Mouse (Mus musculus): ENCODE results near the gene Hist1h2ag.
"Not testable (repeated sequence)": the region's sequence is repeated elsewhere in the genome, so short reads cannot be mapped to it uniquely, and the experiment has no call there.

Hist1h2ag gene

DNA sequence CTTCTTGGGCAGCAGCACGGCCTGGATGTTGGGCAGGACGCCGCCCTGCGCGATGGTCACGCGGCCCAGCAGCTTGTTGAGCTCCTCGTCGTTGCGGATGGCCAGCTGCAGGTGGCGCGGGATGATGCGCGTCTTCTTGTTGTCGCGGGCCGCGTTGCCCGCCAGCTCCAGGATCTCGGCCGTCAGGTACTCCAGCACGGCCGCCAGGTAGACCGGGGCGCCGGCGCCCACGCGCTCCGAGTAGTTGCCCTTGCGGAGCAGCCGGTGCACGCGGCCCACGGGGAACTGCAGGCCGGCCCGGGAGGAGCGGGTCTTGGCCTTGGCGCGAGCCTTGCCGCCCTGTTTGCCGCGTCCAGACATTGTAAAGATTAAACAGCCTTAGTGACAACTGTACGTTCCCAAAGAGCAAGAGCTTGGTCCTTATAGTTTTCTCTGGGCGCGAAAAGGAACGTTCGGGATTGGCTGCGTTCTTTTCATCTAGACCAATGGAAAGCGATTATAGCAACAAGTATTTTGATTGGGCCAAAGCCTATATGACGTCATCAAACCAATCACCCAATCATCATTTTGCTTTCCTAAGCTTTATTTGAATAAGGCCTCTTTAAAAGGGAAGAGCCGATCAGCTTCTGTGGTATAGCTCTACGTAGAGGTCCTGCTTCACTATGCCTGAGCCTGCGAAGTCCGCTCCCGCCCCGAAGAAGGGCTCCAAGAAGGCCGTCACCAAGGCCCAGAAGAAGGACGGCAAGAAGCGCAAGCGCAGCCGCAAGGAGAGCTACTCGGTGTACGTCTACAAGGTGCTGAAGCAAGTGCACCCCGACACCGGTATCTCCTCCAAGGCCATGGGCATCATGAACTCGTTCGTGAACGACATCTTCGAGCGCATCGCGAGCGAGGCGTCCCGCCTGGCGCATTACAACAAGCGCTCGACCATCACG, at the start of gene Hist1h2ag, which contains the start of gene Hist1h2bj:
Gene Hist1h2ag, minus strand, starts transcription at position 377 of the 935 bp plus-strand sequence.
Gene Hist1h2bj, plus strand, starts transcription at position 647 of the 935 bp plus-strand sequence.
- CTCF ChIA-PET: interaction anchor here (0.7 to 1.1 kb wide), 3 partner anchors 7 to 1390 kb away, joined by 3 read pairs; partner anchors contain the start of genes Hist1h2ah and Hist1h2bk

DNA sequence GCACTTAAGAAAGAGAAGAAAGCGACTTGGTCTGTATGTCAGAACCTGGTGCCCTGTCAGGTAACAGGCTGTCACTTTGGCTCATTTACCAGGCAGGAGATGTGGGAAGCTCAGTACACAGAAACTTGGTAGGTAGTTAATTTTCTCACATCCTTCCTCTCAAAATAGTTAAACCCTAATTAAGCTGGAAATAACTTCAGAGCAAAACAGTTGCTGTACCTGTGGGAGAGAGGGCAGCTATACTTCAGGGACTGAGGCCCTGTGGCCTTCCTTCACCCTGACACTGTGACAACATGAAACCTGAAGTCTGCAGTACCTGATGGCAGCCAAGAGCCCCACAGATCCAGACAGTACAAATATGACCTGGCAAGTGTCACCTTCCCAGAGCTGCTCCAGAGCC, 41.4 kb upstream of the Hist1h2ag start, which contains the start of gene Vmn1r188:
Gene Vmn1r188, plus strand, starts transcription at position 301 of the 400 bp plus-strand sequence.
- CTCF ChIA-PET: not testable (repeated sequence)

DNA sequence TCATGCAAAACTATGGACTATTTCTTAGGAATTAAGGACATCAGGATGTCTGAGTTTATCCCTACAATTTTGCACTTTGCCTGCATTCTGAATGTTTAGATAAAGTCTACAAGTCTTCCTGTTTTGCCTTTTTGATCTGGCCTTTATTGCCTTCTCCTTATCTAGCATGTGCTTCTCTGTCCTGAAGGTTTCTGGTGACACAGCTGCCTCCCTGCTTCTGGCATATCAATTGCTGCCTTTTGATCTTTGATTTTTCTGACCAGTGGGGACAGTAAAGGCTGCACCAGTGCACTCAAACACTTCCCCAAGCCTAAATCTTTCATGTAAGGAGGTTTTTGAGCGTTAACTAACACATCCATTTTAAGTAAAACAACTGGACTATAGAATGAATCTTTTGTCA, 20.7 kb upstream of the Hist1h2ag start:
- CTCF ChIA-PET: no interaction called here

DNA sequence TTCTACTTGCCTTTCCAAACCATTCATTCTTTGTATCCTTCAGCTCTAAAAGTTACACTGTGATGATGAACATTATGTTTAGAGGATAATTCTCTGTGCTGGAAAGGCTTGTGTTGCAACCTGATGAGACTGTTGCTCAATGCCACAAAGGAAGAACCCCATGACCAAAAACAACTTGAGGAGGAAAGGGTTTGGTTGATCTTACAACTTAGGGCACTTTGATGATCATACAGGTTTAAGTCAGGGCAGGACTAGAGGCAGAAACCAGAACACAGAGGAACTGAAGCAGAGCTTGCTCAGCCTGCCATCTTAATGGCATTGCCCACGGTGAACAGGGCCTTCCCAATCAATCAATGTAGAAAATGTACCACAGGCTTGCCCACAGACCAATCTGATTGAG, 18.7 kb upstream of the Hist1h2ag start:
- CTCF ChIA-PET: no interaction called here

DNA sequence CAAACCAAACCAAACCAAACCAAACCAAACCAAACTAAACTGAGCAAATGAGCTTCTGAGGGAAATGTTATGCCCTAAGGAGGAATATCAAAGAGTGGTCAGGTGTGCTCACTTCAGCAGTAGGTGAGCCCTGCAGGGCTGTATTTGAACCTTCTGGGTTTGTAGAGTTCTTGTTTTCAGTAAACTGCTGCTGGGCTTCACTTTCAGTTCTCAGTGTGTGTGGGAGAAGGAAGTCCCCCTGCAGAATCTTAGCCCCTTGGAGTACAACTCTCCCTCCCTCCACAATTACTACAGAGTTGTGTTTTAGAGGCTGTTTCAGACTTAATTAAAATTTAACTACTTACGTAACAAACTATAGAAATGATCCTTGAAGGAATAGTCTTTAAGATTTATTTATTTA, 11.0 kb upstream of the Hist1h2ag start:
- CTCF ChIA-PET: no interaction called here

DNA sequence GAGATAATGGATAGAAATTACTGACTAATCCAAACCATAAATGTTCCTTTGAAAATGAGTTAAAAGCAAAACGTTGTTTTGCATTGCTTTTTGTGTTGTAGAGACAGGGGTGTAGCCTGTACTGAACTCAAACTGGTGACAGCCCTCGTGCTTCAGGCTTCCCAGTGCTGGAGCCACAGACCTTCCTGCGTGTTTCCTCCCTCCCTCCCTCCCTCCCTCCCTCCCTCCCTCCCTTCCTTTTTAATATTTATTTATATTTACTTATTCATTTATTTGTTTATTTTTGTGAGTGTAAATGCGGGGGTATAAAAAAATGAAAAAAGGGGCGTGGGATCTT, 8.7 kb upstream of the Hist1h2ag start:
- CTCF ChIA-PET: interaction anchor here (0.7 kb wide), 1 partner anchor 336 kb away, joined by 3 read pairs; no protein-coding TSS in a partner anchor

DNA sequence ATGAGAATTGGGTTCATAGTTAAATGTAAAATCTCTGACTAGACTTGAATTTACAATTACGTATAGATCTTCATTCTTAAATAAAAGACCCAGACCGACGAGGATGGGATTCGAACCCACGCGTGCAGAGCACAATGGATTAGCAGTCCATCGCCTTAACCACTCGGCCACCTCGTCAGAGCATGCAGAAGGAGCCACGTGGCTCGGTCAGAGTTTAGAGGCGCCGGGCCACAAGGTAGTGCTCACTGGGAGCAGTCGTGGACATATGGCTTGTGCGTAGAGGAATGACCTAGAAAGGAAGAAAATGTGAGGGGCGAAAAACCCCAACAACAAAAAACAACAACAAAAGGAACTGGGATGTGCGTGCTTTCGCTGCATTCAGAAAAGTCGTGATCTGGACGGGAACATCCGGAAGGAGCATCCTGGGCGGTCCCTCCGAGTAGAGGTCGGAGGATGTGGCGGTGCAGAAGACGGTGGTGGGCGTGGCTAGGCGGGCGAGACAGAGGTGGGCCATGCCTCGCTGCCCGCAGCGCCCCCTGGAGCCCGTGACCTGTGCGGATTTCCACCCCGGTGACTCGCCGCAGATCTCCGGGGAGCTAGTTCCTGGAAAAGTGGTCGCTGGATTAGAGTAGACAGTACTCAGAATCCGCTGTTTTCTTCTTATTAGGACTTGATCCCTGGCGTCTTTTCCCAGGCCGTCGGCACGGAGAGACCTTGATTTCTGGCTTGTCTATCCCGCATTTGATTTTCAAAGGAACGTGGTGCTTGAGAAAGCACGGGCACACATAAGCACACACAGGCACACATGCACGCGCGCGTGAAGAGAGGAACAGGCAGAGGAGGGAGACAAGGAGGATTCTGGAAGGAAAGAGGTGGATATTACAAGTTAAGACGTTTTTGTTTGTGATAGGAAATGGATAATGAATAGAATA, 8.1 kb upstream of the Hist1h2ag start:
- CTCF ChIA-PET: no interaction called here

DNA sequence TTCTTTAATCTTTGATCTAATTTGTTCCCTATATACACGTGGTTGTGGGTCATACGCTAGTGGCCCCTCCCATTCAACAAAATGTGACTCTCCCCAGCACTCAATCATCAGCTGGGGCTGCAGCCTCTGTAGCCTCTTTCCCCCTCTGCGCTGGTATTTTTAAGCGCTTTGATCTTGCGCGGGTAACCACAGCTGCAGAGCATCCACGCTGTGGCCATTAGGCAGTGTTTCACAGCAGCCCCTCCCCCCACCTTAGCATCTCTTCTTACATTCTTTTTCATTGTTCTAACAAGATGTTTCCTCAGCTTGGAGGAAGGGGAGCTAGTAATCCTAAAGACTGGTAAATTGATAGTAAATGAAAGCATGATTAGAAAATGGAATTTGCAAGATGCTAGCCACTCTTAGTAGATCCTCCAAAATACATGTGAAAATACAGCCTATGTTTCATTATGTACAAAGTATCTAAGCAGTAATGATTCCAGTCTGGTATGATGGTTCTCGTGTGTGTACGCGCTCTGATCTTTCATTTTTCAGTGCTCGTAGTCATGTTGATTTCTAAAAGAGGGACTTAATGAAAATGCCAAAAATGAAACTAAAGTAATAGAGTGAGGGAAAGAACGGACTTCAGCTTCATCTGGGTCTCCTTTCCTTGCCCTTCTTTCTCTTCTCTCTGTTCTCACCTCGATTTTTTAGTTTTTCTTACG, 7.1 kb upstream of the Hist1h2ag start:
- CTCF ChIA-PET: no interaction called here

DNA sequence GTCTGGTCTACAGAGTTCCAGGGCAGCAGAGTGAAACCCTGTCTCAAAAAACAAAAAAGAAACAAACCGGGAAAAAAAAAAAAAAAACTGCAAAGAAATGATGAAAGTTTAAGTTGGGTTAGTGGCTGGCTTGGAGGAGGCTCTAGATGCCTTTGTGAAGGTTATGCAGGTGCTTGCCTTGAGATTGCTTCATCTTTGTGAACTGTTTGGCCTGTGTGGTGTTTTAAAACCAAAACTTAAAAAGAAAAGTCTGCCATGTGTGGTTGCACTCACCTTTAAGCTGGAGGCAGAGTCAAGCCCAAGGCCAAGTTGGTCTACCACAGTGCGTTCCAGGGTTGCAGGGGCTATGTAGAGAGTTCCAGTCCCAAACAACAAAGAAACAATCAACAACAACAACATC, 6.3 kb upstream of the Hist1h2ag start:
- CTCF ChIA-PET: interaction anchor here (0.5 to 0.7 kb wide), 3 partner anchors 56 to 1402 kb away, joined by 3 to 16 read pairs (median 6); no protein-coding TSS in a partner anchor

DNA sequence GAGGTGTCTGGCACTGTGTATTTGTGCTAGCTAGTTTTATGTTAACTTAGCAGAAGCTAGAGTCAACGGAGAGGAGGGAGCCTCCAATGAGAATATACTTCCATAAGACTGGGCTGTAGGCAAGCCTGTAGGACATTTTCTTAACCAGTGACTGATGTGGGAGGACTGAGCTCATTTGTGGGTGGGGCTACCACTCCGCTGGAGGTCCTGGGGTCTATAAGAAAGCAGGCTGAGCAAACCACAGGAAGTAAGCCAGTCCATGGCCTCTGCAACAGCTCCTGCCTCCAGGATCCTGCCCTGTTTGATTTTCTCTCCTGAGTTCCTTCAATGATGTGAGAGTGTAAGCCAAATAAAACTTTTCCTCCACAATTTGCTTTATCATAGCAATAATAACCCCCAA, 2.6 kb upstream of the Hist1h2ag start:
- CTCF ChIA-PET: no interaction called here

DNA sequence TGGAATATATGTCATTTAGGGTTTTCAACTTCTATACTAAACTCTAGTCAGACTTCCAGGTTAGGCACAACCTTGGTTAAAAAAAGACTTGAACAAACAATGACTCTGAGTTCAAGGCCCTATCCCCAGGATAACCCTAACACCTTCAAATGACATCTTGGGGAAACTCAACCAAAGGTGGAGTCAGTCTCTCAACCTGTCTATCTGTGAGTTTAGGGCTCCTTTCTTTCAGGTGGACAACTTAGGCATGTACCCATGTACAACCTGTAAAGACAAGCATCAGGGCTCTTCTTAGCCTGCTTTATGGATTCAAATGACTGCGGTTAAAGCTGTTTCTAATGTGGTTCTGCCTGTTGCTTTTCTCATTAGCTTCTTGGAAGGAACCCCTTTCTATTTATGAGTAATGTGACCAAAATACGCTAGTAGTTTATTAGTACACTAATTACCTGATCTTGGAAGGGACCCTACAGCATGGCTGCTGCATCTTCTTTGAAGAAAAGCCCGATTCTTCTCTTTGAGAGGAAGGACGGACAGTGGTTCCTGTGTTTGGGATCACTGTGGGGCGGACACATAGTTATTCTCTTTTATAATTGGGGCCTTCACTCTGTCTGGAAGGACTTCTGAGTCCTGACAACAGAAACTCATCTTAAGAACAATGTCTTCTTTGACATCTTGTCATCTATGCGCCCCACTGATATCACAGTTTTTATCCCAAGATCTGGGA, 1.9 kb upstream of the Hist1h2ag start:
- CTCF ChIA-PET: interaction anchor here (0.6 kb wide), 1 partner anchor 114 kb away, joined by 4 read pairs; no protein-coding TSS in a partner anchor

DNA sequence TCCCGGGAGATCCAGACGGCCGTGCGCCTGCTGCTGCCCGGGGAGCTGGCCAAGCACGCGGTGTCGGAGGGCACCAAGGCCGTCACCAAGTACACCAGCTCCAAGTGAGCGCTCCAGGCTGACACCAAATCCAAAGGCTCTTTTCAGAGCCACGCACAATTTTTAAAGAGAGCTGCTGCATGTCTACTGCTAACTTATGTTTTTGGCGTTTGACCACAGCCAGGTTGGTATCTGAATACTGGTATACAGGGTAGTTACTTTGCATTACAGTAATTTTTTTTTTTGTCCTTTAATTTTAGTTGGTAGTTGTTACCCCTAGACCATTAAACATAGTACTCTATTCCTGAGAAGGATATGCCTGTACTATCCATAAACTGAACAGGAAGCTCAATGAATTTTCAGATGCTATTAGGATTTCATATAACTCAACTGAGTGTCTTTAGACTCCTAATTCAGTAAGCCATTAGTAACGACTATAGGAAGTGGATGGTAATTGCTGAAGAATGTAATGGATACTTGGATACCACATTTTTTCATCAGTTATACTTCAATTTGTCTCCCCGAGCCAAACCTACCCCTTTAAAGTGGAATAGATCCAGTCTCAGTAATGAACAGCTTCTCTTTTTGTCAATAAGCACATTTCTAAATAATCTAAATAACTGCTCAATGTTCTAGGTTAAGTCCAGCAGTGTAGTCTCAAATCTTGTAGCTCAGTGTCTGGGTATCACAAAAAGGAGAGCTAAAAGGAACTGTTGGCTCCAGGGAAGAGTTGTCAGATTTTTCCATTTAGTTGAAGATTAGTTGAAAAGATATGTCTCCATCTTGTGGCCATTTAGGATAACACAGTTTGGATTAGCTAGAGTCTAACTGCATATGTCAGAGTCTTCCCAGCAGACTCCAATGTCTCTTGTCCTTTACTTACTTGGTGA, 1.0 kb upstream of the Hist1h2ag start:
- CTCF ChIA-PET: interaction anchor here (0.6 to 1.1 kb wide), 6 partner anchors 8 to 1389 kb away, joined by 3 to 14 read pairs (median 4); partner anchors contain the start of genes Hist1h2ah and Hist1h2bk

DNA sequence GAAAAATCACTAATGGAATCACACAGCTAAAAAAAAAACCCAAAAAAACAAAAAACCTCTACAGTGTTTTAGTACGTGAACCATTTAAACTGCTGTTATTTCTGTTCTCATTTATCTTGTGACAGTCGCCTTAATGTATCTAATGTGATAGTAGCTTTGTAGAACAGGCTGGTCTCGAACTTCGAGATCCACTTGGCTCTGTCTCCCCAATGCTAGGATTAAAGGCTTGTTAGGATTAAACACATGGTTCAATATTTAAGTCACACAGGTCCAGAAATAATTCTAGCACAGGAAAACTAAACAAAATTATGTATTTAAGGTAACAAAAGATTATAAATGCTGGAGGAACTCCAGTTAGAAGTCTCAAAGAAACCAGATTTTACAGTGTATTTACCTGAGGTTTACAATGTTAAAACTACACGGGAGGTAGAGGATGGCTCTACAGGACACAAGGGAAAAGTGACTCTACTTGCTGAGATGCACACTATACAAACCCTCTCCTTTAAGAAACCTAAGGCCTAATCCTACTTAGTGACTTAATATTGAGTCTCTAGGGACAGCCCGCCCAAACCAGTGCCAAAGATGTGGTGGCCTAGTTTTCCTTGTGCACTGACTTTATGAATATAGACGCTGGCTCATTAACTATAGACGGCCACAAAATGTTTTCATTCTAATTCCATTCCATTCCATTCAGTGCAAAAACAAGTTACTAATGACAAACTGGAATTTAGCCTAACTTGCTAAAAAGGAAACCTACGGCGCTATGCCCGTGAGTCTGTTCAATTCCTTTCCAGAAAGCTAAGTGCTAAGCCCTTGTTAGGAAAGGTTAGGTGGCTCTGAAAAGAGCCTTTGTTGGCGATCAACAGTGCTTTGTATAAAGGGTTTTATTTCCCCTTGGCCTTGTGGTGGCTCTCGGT, 835 bp downstream of the Hist1h2ag start:
- CTCF ChIA-PET: interaction anchor here (0.7 kb wide), 1 partner anchor 1419 kb away, joined by 3 read pairs; no protein-coding TSS in a partner anchor

DNA sequence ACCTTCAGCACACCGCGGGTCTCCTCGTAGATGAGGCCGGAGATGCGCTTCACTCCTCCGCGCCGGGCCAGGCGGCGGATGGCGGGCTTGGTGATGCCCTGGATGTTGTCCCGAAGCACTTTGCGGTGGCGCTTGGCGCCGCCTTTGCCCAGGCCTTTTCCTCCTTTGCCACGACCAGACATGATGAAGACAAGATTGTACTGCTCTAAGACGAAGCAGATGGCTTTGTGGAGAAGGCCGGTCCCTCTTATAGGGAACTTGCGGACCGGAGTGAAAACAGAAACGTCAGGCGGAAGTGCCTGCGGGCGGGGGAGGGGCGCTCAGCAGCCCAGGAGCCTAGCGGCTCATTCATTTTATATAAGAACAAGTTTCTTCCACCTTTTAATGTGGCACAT, 1.6 kb downstream of the Hist1h2ag start, which contains the start of gene Hist1h4i:
Gene Hist1h4i, minus strand, starts transcription at position 221 of the 395 bp plus-strand sequence.
- CTCF ChIA-PET: interaction anchor here (1.5 kb wide), 1 partner anchor 12 kb away, joined by 4 read pairs; no protein-coding TSS in a partner anchor

DNA sequence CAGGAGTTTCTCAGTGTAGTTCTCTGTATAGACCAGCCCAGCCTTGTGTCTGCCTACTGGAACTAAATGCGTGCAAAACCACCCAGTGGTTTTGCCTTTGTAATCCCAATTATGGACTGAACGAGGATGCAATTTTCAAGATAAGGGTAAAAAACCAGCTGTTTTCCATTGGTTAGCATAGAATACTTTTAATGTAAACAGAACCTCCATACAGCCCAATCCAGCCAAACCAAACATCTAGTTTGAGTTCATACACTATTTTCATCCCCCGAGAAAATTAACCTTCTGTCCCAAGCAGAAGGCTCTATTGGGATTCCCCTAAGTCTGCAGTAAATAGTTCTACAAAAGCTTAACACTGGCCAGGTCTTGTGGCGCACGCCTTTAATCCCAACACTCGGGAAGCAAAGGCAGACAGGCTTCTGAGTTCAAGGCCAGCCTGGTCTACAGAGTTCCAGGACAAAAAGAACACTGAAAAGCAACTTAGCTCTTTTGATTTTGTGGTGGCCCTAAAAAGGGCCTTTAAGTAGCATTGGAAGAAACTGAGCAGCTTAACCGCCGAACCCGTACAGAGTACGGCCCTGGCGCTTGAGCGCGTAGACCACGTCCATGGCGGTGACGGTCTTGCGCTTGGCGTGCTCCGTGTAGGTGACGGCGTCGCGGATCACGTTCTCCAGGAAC, 2.1 kb downstream of the Hist1h2ag start:
- CTCF ChIA-PET: interaction anchor here (1.5 kb wide), 1 partner anchor 11 kb away, joined by 4 read pairs; no protein-coding TSS in a partner anchor

DNA sequence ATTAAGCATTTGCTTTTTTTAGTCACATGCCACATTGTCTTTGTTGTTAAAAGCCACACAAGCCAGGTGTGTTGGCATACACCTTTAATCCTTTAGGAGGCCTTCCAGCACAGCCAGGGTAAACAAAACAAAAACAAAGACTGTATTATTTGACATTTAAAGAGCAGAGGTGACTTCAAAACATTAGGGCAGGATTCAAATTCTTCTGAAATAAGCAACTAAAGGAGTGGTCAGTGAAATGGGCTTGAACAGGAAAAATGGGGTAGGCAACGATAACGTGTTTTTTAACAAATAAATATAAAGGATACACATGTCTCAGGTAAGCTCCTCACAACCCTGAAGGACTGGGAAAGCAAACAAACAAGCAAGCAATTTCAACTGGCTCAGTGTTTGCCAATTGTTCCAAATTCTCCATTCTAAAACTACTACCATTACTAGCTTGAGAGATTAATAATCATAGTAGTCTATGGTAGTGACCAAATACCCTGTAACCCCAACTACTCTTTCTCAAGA, 2.7 kb downstream of the Hist1h2ag start:
- CTCF ChIA-PET: interaction anchor here (0.6 to 1.5 kb wide), 3 partner anchors 9 to 1356 kb away, joined by 3 to 4 read pairs (median 4); no protein-coding TSS in a partner anchor

DNA sequence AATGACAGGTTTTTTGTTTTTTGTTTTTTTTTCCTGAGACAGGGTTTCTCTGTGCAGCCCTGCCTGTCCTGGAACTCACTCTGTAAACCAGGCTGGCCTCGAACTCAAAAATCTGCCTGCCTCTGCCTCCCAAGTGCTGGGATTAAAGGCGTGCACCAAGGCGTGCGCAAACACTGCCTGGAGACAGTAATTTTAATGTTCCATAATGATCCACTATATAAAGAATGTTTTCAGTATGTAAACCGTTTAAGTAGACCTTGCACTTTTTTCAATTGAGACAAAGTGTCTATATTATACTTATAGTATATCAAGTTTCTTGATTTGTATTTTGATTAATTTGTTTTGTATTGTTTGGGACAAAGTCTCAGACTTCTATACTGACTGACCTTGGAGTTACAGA, 3.4 kb downstream of the Hist1h2ag start:
- CTCF ChIA-PET: interaction anchor here (1.1 kb wide), 1 partner anchor 8 kb away, joined by 4 read pairs; no protein-coding TSS in a partner anchor
